Mouse (Mus musculus) macrophage (primary cell): Measurements from ENCODE around the gene Def8. TPM values are rescaled to one million over a fixed set of nuclear protein-coding genes. Genes with fewer than 3 reads are reported as not detected.
"Not testable (repeated sequence)": the region's sequence is repeated elsewhere in the genome, so short reads cannot be mapped to it uniquely, and the experiment has no call there.

Source experiments
- H3K27ac ChIP-seq: fragments of 350-480 bp; formaldehyde crosslinking; 2 replicates; pipeline ENCODE4 v1.9.0; 2021
- H3K36me3 ChIP-seq: fragments of 350-480 bp; formaldehyde crosslinking; 2 replicates; pipeline ENCODE4 v1.9.0; 2021; ENCODE audit errors: inconsistent target
- H3K4me3 ChIP-seq: fragments of 350-480 bp; formaldehyde crosslinking; 2 replicates; pipeline ENCODE4 v1.9.0; 2021; ENCODE audit errors: inconsistent target
- H3K79me2 ChIP-seq: fragments of 350-480 bp; formaldehyde crosslinking; 2 replicates; pipeline ENCODE4 v1.9.0; 2021; ENCODE audit errors: inconsistent target
- WGBS: methylation state at CpG from one replicate; pipeline ENCODE4 v1.1.7; 2026; ENCODE audit warnings: inconsistent platforms; ENCODE audit not compliant: missing documents; 5-methylcytosine and 5-hydroxymethylcytosine counted together
- polyA plus RNA-seq: library from polyadenylated mRNA; stranded (reverse); fragments of 250-400 nt; gene quantifications from 3 replicates; pipeline ENCODE4 v1.2.4, GENCODE M21; 2018; ENCODE audit warnings: inconsistent platforms

Gene Def8
- polyA plus RNA-seq, 1 experiment from 2014 or later = 10.3 TPM

DNA sequence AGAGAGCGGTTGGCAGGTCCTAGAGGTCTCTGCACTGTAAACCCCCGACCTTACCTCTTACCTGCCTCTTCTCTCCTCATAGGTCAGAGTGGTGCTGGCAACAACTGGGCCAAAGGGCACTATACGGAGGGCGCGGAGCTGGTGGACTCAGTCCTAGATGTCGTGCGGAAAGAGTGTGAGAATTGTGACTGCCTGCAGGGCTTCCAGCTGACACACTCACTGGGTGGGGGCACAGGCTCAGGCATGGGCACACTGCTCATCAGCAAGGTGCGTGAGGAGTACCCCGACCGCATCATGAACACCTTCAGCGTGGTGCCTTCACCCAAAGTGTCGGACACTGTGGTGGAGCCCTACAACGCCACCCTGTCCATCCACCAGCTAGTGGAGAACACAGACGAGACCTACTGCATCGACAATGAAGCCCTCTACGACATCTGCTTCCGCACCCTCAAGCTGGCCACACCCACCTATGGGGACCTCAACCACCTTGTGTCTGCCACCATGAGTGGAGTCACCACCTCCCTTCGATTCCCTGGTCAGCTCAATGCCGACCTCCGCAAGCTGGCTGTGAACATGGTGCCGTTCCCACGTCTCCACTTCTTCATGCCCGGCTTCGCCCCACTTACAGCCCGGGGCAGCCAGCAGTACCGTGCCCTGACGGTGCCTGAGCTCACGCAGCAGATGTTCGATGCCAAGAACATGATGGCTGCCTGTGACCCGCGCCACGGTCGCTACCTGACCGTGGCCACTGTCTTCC, 2.6 kb upstream of the Def8 start:
- H3K36me3 ChIP-seq = no peaks in the 10 kb centered on the region
- no peak overlapping the region for H3K27ac ChIP-seq
- H3K4me3 ChIP-seq = no peak overlapping the region
- 91% methylated on average over 34 of the region's 34 CpGs for WGBS
- no peaks in the 10 kb centered on the region for H3K79me2 ChIP-seq

DNA sequence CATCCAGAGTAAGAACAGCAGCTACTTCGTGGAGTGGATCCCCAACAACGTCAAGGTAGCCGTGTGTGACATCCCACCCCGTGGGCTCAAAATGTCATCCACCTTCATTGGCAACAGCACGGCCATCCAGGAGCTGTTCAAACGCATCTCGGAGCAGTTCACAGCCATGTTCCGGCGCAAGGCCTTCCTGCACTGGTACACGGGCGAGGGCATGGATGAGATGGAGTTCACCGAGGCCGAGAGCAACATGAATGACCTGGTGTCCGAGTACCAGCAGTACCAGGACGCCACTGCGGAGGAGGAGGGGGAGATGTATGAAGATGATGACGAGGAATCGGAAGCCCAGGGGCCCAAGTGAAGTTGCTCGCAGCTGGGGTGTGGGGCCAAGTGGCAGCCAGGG, 2.0 kb upstream of the Def8 start:
- Histone ChIP-seq H3K27ac (no peak overlapping the region), H3K4me3 (no peak overlapping the region), H3K79me2 (no peaks in the 10 kb centered on the region), H3K36me3 (no peaks in the 10 kb centered on the region)
- WGBS = 98% methylated on average over 18 of the region's 19 CpGs

DNA sequence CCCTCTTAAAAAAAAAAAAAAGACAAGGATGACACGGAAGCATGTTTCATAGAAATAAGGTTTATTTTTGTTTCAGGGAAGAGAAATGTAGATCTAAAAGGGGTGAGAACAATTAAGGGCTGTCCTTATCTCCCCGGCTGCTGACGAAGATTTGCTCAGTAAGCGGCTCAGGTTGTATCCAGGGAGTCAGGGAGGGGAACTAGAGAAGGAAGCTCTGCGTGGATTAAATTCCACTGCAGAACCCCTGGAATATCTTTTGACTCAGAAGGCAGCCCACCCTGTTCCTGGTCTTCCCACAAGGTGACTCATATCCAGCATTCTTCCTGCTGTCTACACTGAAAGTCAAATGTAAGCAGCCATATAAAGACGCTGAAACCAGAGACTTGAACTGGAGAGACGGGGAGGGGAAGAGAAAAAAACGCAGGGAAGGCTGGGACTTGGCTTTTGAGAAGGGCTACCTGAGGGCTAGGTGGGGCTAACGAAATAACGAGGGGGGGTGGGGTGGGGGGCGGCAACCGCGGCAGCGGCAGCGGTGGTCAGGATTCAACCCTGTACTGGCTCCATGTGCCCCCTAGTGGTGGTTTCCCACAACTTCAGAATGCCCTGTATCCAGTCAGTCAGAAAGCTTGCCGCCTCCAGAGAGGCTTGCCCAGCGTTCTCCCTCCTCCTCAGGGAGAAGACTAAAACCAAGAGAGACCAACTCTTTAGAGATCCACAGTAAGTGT, 1.1 kb upstream of the Def8 start:
- Histone ChIP-seq H3K36me3 (no peaks in the 10 kb centered on the region), H3K79me2 (no peaks in the 10 kb centered on the region), H3K4me3 (no peak overlapping the region), H3K27ac (no peak overlapping the region)
- WGBS = 27% methylated on average over 16 of the region's 17 CpGs

DNA sequence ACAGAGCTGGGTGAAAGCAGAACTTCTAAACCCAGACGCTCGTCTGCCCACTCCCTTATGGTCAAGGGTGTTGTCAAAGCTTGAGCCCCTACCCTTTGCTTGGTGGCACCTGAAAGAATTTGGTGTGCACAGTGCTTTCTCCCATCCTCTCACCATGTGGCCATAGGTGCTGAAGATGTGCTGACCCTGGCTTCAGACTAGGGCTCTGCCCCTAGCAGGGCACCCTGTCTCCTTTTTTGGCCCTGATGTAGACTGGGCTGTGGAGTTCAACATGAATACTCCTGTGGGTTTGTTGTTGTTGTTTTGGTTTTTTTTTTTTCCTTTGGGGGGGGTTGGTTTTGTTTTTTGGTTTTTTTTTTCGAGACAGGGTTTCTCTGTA, 557 bp upstream of the Def8 start:
- Histone ChIP-seq H3K36me3 (no peaks in the 10 kb centered on the region), H3K4me3 (no peak overlapping the region), H3K27ac (no peak overlapping the region), H3K79me2 (no peaks in the 10 kb centered on the region)
- 69% methylated on average over 2 of the region's 3 CpGs for WGBS

DNA sequence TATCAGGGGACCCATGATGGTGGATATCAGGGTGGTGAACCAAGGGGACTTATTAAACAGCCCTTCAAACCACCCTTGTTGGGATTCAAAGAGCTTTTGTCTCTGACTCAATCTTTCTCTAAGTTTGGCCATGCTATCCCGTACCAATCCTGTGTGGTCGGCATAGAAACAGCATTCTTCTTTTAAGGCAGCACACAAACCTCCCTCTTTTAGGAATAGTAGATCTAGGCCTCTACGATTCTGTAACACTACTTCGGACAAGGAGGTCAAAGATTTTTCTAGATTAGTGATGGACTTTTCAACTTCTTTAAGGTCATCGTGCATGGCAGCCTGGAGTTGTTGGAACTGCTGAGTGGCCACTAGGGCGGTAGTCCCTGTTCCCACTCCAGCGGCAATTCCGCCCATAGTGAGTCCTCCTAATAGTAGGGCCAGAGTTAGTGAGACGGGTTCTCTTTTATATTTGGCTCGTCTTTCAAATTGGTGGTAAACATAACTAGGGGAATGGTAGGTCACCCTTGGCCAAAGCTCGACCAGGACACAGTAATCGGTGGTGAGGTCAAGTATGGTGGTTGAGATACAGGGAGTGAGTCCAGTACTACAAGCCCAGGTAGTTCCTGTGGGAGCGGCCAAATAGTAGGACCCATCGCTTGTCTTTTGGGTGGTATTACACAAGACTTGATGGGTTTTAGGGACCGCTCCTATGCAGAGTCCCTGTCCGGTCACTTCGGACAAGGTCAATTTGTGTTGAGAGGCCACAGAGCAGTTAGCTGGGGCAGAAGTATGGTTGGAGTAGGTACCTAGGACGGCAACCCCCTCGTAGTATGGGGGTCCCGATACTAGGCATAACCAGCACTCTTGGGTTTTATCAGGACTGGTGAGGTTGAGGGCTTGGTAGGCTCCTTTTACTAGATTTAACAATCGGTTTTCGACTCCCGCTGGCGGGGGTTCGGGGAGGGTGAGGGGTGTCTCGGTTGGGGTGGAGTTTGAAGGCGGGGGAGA, 3.5 kb downstream of the Def8 start:
- no peaks in the 10 kb centered on the region for H3K79me2 ChIP-seq
- no peaks in the 10 kb centered on the region for H3K36me3 ChIP-seq
- WGBS = 96% methylated on average over 27 of the region's 27 CpGs
- H3K4me3 ChIP-seq = no peak overlapping the region
- H3K27ac ChIP-seq = no peak overlapping the region

DNA sequence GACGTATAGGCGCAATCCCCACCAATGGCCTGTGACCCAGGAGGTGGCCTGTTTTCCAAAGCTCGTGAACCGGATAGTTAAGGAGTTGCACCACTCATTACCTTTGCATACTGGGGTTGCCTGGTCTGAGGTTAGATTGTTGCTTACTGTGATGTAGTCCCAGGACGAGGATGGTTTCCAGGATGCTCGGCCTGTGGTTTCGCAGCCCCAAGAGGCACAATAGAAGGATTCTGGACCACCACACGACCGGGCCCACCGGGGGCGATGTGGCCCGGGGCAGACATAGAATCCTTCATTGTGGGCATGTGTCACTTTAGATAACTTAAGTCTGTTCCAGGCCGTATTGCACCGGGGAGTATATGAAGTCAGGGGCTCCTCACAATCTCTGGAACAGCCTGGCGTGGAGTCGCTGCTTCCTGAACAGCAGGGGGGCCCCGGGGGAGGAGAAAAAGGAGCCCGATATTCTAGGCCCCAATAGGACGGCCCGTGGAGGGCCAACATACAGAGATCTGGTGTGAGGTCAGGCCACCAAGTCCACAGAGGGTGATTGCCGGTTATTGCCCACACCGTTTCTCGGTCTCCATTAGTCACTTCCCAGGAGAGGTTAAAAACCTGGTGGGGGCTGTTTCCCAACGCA, 4.4 kb downstream of the Def8 start:
- no peak overlapping the region for H3K4me3 ChIP-seq
- H3K79me2 ChIP-seq = no peaks in the 10 kb centered on the region
- H3K27ac ChIP-seq = no peak overlapping the region
- no peaks in the 10 kb centered on the region for H3K36me3 ChIP-seq
- 94% methylated on average over 21 of the region's 24 CpGs for WGBS

DNA sequence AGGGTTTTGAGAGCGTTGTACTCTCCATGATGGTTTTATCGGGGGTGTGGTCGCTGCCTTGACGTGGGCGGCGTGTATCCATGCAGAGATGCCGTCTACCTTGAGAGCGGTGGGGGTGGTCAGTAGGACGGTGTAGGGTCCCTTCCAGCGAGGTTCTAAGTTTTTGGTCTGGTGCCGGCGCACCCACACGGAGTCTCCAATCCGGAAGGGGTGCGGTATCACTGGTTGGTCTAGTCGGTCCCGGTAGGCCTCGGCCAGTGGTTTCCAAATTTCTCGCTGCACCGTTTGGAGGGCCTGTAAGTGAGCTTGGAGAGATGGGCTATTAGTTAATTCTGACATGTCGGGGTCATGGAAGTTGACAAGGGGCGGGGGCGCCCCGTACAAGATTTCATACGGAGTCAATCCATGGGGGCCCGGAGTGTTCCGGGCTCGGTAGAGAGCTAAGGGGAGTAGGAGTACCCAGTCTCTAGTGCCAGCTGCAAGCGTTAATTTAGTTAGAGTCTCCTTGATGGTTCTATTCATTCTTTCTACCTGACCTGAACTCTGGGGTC, 5.1 kb downstream of the Def8 start:
- H3K27ac ChIP-seq = no peak overlapping the region
- no peaks in the 10 kb centered on the region for H3K79me2 ChIP-seq
- H3K4me3 ChIP-seq = no peak overlapping the region
- no peaks in the 10 kb centered on the region for H3K36me3 ChIP-seq
- 94% methylated on average over 24 of the region's 29 CpGs for WGBS

DNA sequence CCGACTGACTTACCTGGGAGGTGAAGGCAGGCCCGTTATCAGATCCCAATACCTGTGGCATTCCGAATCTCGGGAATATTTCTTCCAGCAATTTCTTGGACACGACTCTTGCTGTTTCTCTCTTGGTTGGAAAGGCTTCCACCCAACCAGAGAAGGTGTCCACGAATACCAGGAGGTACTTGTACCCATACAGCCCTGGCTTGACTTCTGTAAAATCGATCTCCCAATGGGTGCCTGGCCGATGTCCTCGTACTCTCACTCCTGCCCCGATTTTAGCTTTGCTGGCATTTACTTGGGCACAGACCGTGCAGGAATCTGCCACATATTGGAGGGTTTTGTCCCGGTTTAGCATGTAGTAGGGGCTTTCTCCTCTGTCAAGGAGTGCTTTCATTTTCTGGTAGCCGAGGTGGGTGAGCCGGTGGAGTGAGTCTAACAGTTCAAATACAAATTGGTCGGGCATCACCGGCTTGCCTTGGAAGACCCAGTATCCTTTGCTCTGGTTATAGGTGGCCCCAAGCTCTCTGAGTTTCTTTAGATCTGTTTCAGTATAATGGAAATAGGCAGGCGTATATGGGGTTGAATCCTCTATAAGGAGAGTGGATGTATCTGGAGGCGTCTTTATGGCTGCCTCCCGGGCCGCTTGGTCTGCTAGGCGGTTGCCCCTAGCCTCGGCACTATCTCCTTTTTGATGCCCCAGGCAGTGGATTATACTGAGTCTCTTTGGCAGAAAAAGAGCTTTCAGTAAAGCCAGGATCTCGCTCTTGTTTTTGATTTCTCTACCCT, 5.8 kb downstream of the Def8 start:
- no peak overlapping the region for H3K4me3 ChIP-seq
- no peaks in the 10 kb centered on the region for H3K79me2 ChIP-seq
- WGBS = 97% methylated on average over 23 of the region's 23 CpGs
- no peak overlapping the region for H3K27ac ChIP-seq
- no peaks in the 10 kb centered on the region for H3K36me3 ChIP-seq

DNA sequence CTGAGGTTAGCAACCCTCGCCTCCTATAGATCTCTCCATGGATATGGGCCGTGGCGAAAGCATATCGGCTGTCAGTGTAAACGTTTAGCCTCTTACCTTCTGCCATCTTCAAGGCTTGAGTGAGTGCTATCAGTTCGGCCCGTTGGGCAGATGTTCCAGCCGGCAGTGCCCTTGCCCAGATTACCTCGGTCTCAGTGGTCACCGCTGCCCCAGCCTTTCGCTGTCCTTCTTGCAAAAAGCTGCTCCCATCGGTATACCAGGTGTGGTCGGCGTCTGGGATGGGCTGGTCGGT, 6.3 kb downstream of the Def8 start:
- H3K27ac ChIP-seq, H3K4me3 ChIP-seq, H3K79me2 ChIP-seq, H3K36me3 ChIP-seq: not testable (repeated sequence)
- 98% methylated on average over 11 of the region's 15 CpGs for WGBS

DNA sequence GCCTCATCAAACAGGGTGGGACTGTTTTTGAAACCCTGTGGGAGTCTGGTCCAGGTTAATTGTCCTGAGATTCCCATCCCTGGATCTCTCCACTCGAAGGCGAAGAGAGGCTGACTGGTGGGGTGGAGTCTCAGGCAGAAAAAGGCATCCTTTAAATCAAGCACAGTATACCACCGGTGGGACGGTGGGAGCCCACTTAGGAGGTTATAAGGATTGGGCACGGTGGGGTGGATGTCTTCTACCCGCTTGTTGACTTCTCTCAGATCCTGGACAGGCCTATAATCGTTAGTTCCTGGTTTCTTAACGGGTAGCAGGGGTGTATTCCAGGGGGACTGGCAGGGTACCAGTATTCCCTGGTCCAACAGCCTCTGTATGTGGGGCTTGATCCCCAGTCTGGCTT, 7.6 kb downstream of the Def8 start:
- H3K79me2 ChIP-seq, H3K4me3 ChIP-seq, H3K27ac ChIP-seq, H3K36me3 ChIP-seq: not testable (repeated sequence)
- WGBS = 90% methylated on average over 6 of the region's 8 CpGs

DNA sequence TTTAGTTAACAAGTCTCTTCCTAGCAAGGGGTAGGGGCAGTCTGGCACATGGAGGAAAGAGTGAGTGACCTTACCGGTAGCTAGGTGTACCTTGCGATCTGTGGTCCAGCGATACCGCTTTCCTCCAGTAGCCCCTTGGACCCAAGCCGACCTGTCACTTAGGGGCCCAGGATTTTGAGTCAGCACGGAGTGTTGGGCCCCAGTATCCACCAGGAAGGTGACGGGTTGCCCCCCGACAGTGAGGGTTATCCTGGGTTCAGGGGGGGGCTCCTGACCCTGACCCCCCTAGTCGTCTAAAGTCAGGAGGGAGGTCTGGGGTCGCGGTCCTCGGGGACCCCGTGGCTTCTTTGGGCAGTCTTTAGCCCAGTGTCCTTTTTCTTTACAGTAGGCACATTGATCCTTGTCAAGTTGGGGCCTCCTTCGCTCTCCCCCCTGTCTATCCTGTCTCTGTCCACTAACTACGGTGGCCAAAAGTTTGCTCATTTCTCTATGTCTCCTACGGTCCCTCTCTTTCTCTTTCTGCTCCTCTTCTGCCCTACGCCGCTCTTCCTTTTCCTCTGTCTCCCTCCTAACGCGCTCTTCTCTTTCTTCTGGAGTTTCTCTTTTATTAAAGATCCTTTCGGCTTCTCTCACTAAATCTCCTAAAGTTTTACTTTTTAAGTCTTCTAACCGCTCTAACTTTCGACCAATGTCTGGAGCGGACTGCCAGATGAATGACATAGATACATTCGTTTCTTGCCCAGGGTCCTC, 8.5 kb downstream of the Def8 start:
- Histone ChIP-seq H3K36me3 (no peaks in the 10 kb centered on the region), H3K4me3 (no peak overlapping the region), H3K79me2 (no peaks in the 10 kb centered on the region), H3K27ac (no peak overlapping the region)
- WGBS = 94% methylated on average over 22 of the region's 25 CpGs

DNA sequence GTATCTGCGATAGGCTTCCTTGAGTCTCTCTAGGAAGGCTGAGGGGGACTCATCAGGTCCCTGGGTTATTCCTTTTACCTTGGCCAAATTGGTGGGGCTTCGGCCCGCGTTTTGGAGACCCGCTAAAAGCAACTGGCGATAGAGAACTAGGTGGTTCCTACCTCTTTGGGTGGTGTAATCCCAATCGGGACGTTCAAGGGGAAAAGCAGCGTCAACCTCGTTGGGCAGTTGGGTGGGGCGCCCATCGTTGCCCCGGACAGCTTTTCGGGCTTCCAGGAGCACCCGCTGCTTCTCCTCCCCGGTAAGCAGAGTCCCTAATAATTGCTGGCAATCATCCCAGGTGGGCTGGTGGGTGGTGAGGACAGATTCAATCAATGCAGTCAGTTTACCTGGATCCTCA, 9.1 kb downstream of the Def8 start:
- WGBS = 98% methylated on average over 9 of the region's 16 CpGs
- Histone ChIP-seq H3K79me2 (no peaks in the 10 kb centered on the region), H3K27ac (no peak overlapping the region), H3K36me3 (no peaks in the 10 kb centered on the region), H3K4me3 (no peak overlapping the region)

DNA sequence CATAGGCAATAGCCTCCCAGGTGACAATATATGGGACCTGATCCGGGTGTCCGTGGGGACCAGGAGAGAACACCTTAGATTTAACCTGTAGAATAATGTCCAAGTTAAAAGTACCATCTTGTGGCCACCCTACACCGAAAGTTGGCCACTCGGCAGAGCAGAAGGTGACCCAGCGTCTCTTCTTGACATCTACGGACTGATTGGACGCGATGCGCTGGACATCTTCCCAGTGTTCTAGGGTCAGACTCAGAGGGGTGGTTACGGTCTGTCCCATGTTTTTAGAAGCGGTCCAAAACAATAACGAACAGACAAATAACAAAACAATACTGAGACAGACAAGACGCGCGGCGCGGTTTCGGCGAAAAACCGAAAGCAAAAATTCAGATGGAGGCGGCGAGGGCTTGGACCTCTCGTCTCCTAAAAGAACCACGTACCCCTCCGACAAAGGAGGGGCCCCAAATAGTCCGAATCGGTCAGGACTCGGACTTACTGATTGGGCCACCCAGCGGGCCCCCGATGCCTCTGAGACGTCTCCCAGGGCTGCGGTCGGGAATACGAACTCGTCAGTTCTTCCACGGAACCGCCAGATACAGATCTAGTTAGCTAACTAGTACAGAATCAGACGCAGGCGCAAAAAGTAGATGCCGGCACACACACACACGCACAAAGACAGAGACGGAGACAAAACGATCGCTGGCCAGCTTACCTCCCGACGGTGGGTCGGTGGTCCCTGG, 10.1 kb downstream of the Def8 start:
- not testable (repeated sequence) for H3K4me3 ChIP-seq, H3K36me3 ChIP-seq, H3K27ac ChIP-seq, H3K79me2 ChIP-seq
- WGBS = 95% methylated on average over 23 of the region's 47 CpGs
